Mouse (Mus musculus) liver, postnatal 0 days (tissue): ENCODE measurements around the gene Kdm2a.

Experiments used
- CTCF ChIP-seq: sonication (generic); IDR thresholded peaks from 2 replicates; pipeline ENCODE4 v1.5.1; 2016; ENCODE audit warnings: antibody characterized with exemption, low read depth
- EP300 ChIP-seq: IDR thresholded peaks from 2 replicates; pipeline ENCODE4 v1.6.1; 2016; ENCODE audit warnings: antibody characterized with exemption, low read depth, mild to moderate bottlenecking

GRCm38 (mm10) chr19:4414631-4415030 lies 16.5 kb upstream of the Kdm2a start:
- TF ChIP-seq CTCF (no peak), EP300 (no peak)
